Mouse (Mus musculus) kidney, adult 8-10 months (tissue): Measurements from ENCODE around the gene Ralgapa1.
"Not testable (repeated sequence)": the region's sequence is repeated elsewhere in the genome, so short reads cannot be mapped to it uniquely, and the experiment has no call there.

Experiments
- DNase-seq, 2 experiments: peaks; one replicate each; pipeline ENCODE4 v3.0.0; 2022

Gene Ralgapa1

GRCm38 (mm10) chr12:55800144-55800543, 20.8 kb downstream of the Ralgapa1 start:
- DNase-seq, result no peak

- no peak for DNase-seq
Measured at GRCm38 (mm10) chr12:55798745-55799144, 22.2 kb downstream of the Ralgapa1 start.

- DNase-seq, result peak in 1 of 2 experiments; percentile 24
Measured at GRCm38 (mm10) chr12:55797103-55797502, 23.9 kb downstream of the Ralgapa1 start.

GRCm38 (mm10) chr12:55794485-55794884, 26.5 kb downstream of the Ralgapa1 start:
- not testable (repeated sequence) for DNase-seq

- DNase-seq, result no peak
Measured at GRCm38 (mm10) chr12:55785252-55785651, 35.7 kb downstream of the Ralgapa1 start.

GRCm38 (mm10) chr12:55782662-55783061, 38.3 kb downstream of the Ralgapa1 start:
- DNase-seq, result no peak

GRCm38 (mm10) chr12:55778301-55778700, 42.7 kb downstream of the Ralgapa1 start:
- DNase-seq, result peak; percentile 9 to 17

- DNase-seq, result no peak
Measured at GRCm38 (mm10) chr12:55777356-55777755, 43.6 kb downstream of the Ralgapa1 start.

GRCm38 (mm10) chr12:55774316-55774715, 46.7 kb downstream of the Ralgapa1 start:
- DNase-seq, result no peak

GRCm38 (mm10) chr12:55720319-55720718, 100.6 kb downstream of the Ralgapa1 start:
- no peak for DNase-seq

- DNase-seq, result no peak
Measured at GRCm38 (mm10) chr12:55705881-55706280, 115.1 kb downstream of the Ralgapa1 start.

- DNase-seq, result no peak
Measured at GRCm38 (mm10) chr12:55666699-55667098, 154.3 kb downstream of the Ralgapa1 start.

GRCm38 (mm10) chr12:55663194-55663593, 157.8 kb downstream of the Ralgapa1 start:
- DNase-seq, result not testable (repeated sequence)

GRCm38 (mm10) chr12:55648011-55648525, 172.9 kb downstream of the Ralgapa1 start:
- DNase-seq, result no peak

- peak in 1 of 2 experiments; percentile 0 for DNase-seq
Measured at GRCm38 (mm10) chr12:55626711-55627110, 194.3 kb downstream of the Ralgapa1 start.

- no peak for DNase-seq
Measured at GRCm38 (mm10) chr12:55623254-55623653, 197.7 kb downstream of the Ralgapa1 start.

GRCm38 (mm10) chr12:55622615-55623245, 198.2 kb downstream of the Ralgapa1 start:
- DNase-seq, result no peak

GRCm38 (mm10) chr12:55620321-55620720, 200.6 kb downstream of the Ralgapa1 start:
- no peak for DNase-seq

GRCm38 (mm10) chr12:55610812-55611211, 210.2 kb downstream of the Ralgapa1 start:
- no peak for DNase-seq

- DNase-seq, result no peak
Measured at GRCm38 (mm10) chr12:55607902-55608301, 213.1 kb downstream of the Ralgapa1 start.

- DNase-seq, result no peak
Measured at GRCm38 (mm10) chr12:55604411-55604810, 216.6 kb downstream of the Ralgapa1 start.

GRCm38 (mm10) chr12:55600503-55600994, 220.4 kb downstream of the Ralgapa1 start:
- DNase-seq, result no peak

- DNase-seq, result peak; percentile 11 to 27
Measured at GRCm38 (mm10) chr12:55599639-55600502, 221.1 kb downstream of the Ralgapa1 start.
